Mouse (Mus musculus) midbrain, embryonic 15.5 days (tissue): ENCODE data around the gene Mex3b. TPM values are rescaled to one million over a fixed set of nuclear protein-coding genes. Genes with fewer than 3 reads are reported as not detected.

Experiments
- ATAC-seq: fragments of 200-750 bp; cut with Nextera tagmentation; replicated peaks from 2 replicates; pipeline ENCODE4 v1.8.0; 2017; ENCODE audit warnings: moderate TSS enrichment
- H3K27ac ChIP-seq: fragments of 300-500 bp; sonication (generic); 2 replicates; pipeline ENCODE4 v1.5.1; 2015; ENCODE audit warnings: mild to moderate bottlenecking, inconsistent platforms
- H3K27me3 ChIP-seq: fragments of 300-500 bp; sonication (generic); replicated peaks from 2 replicates; pipeline ENCODE4 v1.6.1; 2015; ENCODE audit warnings: inconsistent platforms
- H3K36me3 ChIP-seq: fragments of 300-500 bp; sonication (generic); replicated peaks from 2 replicates; pipeline ENCODE4 v1.6.1; 2015; ENCODE audit warnings: inconsistent platforms
- H3K4me1 ChIP-seq: fragments of 300-500 bp; sonication (generic); 2 replicates; pipeline ENCODE4 v1.6.1; 2015; ENCODE audit warnings: inconsistent platforms
- H3K4me2 ChIP-seq: fragments of 300-500 bp; sonication (generic); 2 replicates; pipeline ENCODE4 v1.6.1; 2015; ENCODE audit warnings: inconsistent platforms, mild to moderate bottlenecking, moderate library complexity
- H3K4me3 ChIP-seq: fragments of 300-500 bp; sonication (generic); 2 replicates; pipeline ENCODE4 v1.5.1; 2015; ENCODE audit warnings: mild to moderate bottlenecking, inconsistent platforms
- H3K9ac ChIP-seq: fragments of 300-500 bp; sonication (generic); 2 replicates; pipeline ENCODE4 v1.6.1; 2015; ENCODE audit warnings: mild to moderate bottlenecking, inconsistent platforms
- H3K9me3 ChIP-seq: fragments of 300-500 bp; sonication (generic); 2 replicates; pipeline ENCODE4 v1.6.1; 2016; ENCODE audit warnings: inconsistent platforms
- WGBS: fragments of 180-500 bp; shearing (Covaris S2); methylation state at CpG from one replicate; pipeline ENCODE4 v1.1.7; 2015; ENCODE audit warnings: mixed read lengths; 5-methylcytosine and 5-hydroxymethylcytosine counted together
- polyA plus RNA-seq: library from polyadenylated mRNA; unstranded; fragments of >200 nt; fragmentation: Nextera tagmentation; extraction: Ambion mirVana; gene quantifications from 2 replicates; pipeline ENCODE4 v1.2.1, GENCODE M21; 2015

Mex3b gene
- polyA plus RNA-seq, 1 experiment from 2014 or later = 33.1 TPM

DNA sequence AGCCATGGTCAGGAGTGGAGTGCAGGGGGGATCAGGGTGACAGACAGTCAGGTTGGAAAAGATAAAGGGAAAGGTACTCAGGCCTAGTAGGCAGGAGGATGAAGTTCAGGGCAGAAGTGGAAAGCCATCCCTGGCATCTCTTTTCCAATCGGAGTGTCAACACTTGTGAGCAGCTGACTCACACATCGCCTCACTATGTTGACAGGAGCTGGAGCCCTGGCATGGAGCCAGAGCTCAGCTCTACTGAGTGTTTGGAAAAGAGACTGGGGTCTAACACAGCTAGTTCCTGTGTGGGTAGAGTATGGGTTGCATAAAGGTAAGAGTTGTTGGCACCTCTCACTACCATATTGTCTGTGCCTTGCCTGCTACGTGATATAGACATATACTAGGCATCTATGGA, 38.4 kb downstream of the Mex3b start:
- no peak for ATAC-seq
- no peaks in the 10 kb centered on the region for H3K27me3 ChIP-seq
- H3K4me3 ChIP-seq = no peak overlapping the region
- no peak overlapping the region for H3K27ac ChIP-seq
- H3K9me3 ChIP-seq = no peaks in the 10 kb centered on the region
- H3K9ac ChIP-seq = no peak overlapping the region
- H3K4me1 ChIP-seq = no peaks in the 10 kb centered on the region
- no peak overlapping the region for H3K4me2 ChIP-seq
- H3K36me3 ChIP-seq = no peaks in the 10 kb centered on the region
- 75% methylated on average over 3 of the region's 3 CpGs for WGBS

DNA sequence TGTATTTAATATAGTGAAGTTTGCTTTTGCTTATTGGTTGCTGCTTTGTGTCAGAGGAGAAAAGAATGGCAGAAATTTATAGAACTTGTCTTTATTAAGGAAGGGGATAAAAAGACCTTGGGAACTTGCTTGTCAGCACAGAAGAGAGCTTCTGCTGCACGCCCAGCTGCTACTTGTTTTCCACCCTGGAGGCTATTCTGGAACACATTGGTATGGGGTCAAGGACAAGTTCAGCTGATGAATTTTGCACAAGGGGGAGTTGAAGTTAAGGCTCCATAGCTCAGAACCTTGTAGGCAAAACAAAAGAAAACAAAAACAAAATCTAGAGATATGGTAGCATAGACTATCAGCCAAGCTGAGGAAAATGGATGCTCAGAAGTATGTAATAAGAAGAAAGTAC, 39.9 kb downstream of the Mex3b start:
- Histone ChIP-seq H3K4me1 (no peaks in the 10 kb centered on the region), H3K27me3 (no peaks in the 10 kb centered on the region), H3K4me3 (no peak overlapping the region), H3K27ac (no peak overlapping the region), H3K36me3 (no peaks in the 10 kb centered on the region), H3K9ac (no peak overlapping the region), H3K4me2 (no peak overlapping the region), H3K9me3 (no peaks in the 10 kb centered on the region)
- ATAC-seq = no peak
- 72% methylated on average over 1 of the region's 1 CpGs for WGBS

GRCm38 (mm10) chr7:82910536-82911384, 43.6 kb downstream of the Mex3b start:
- no peak for ATAC-seq
- Histone ChIP-seq H3K9me3 (no peaks in the 10 kb centered on the region), H3K27me3 (no peaks in the 10 kb centered on the region), H3K4me2 (no peak overlapping the region), H3K9ac (no peak overlapping the region), H3K36me3 (no peaks in the 10 kb centered on the region), H3K4me1 (no peaks in the 10 kb centered on the region), H3K27ac (no peak overlapping the region), H3K4me3 (no peak overlapping the region)
- 41% methylated on average over 10 of the region's 10 CpGs for WGBS

- 92% methylated on average over 10 of the region's 10 CpGs for WGBS
- Histone ChIP-seq H3K36me3 (no peaks in the 10 kb centered on the region), H3K4me2 (no peak overlapping the region), H3K27me3 (no peaks in the 10 kb centered on the region), H3K9ac (no peak overlapping the region), H3K4me3 (no peak overlapping the region), H3K9me3 (no peaks in the 10 kb centered on the region), H3K27ac (no peak overlapping the region), H3K4me1 (no peaks in the 10 kb centered on the region)
- no peak for ATAC-seq
These were observed 44.4 kb downstream of the Mex3b start for GRCm38 (mm10) chr7:82911501-82911900.

DNA sequence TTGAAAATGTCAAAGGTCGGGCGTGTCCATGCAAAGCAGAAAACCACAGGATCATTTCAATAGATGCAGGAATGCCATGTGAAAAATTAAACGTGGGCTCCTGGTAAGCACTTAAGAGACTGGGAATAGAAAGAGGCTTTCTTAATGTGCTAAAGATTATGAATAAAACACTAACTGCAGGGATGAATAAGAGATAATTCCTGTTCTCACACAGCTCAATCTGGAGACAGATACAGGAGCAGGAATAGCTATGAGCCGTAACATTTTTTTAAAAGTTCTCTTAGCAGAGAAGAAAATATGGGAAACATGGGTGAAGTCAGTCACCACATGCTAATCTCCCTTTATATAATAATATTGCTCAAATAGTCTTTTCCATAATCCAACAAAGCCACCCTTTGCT, 47.2 kb downstream of the Mex3b start:
- no peaks in the 10 kb centered on the region for H3K4me1 ChIP-seq
- no peaks in the 10 kb centered on the region for H3K36me3 ChIP-seq
- no peak overlapping the region for H3K4me3 ChIP-seq
- H3K27ac ChIP-seq = no peak overlapping the region
- H3K4me2 ChIP-seq = no peak overlapping the region
- no peak overlapping the region for H3K9ac ChIP-seq
- no peaks in the 10 kb centered on the region for H3K9me3 ChIP-seq
- no peaks in the 10 kb centered on the region for H3K27me3 ChIP-seq
- WGBS = 71% methylated on average over 4 of the region's 4 CpGs
- no peak for ATAC-seq

Other genes with a start within 250 kb of the Mex3b start
- 28.2 and 30.4 TPM in 2 replicates for gene Saxo2, start 218.8 kb upstream of the Mex3b start, polyA plus RNA-seq
- gene Efl1, start 218.7 kb upstream of the Mex3b start, polyA plus RNA-seq = 21.6 TPM in 2 replicates